Mouse (Mus musculus) liver, embryonic 12.5 days (tissue): ENCODE measurements around the gene Nfkbia. TPM values are rescaled to one million over a fixed set of nuclear protein-coding genes. Genes with fewer than 3 reads are reported as not detected.

Experiments used
- ATAC-seq: fragments of 200-750 bp; cut with Nextera tagmentation; 2 replicates; pipeline ENCODE4 v1.8.0; 2017; ENCODE audit warnings: moderate number of reproducible peaks, mild to moderate bottlenecking, moderate library complexity
- H3K27ac ChIP-seq: fragments of 300-500 bp; sonication (generic); 2 replicates; pipeline ENCODE4 v1.5.1; 2016; ENCODE audit warnings: mild to moderate bottlenecking
- H3K27me3 ChIP-seq: fragments of 300-500 bp; sonication (generic); replicated peaks from 2 replicates; pipeline ENCODE4 v1.6.1; 2016; ENCODE audit warnings: mild to moderate bottlenecking, moderate library complexity
- H3K36me3 ChIP-seq: fragments of 300-500 bp; sonication (generic); 2 replicates; pipeline ENCODE4 v1.6.1; 2016; ENCODE audit warnings: mild to moderate bottlenecking, moderate library complexity
- H3K4me1 ChIP-seq: fragments of 300-500 bp; sonication (generic); 2 replicates; pipeline ENCODE4 v1.6.1; 2016
- H3K4me2 ChIP-seq: fragments of 300-500 bp; sonication (generic); 2 replicates; pipeline ENCODE4 v1.6.1; 2016; ENCODE audit warnings: mild to moderate bottlenecking, moderate library complexity
- H3K4me3 ChIP-seq: fragments of 300-500 bp; sonication (generic); 2 replicates; pipeline ENCODE4 v1.5.1; 2016; ENCODE audit warnings: mild to moderate bottlenecking, moderate library complexity
- H3K9ac ChIP-seq: fragments of 300-500 bp; sonication (generic); 2 replicates; pipeline ENCODE4 v1.6.1; 2016; ENCODE audit warnings: mild to moderate bottlenecking, moderate library complexity
- H3K9me3 ChIP-seq: fragments of 300-500 bp; sonication (generic); replicated peaks from 2 replicates; pipeline ENCODE4 v1.6.1; 2016; ENCODE audit warnings: mild to moderate bottlenecking, moderate library complexity
- WGBS: fragments of 180-500 bp; shearing (Covaris S2); methylation state at CpG from one replicate; pipeline ENCODE4 v1.1.7; 2016; ENCODE audit not compliant: insufficient replicate concordance; 5-methylcytosine and 5-hydroxymethylcytosine counted together
- polyA plus RNA-seq: library from polyadenylated mRNA; unstranded; fragments of >200 nt; fragmentation: Nextera tagmentation; extraction: Ambion mirVana; gene quantifications from 2 replicates; pipeline ENCODE4 v1.2.1, GENCODE M21; 2016

The Nfkbia gene
- polyA plus RNA-seq, 1 experiment from 2014 or later, result 14.5 TPM

DNA sequence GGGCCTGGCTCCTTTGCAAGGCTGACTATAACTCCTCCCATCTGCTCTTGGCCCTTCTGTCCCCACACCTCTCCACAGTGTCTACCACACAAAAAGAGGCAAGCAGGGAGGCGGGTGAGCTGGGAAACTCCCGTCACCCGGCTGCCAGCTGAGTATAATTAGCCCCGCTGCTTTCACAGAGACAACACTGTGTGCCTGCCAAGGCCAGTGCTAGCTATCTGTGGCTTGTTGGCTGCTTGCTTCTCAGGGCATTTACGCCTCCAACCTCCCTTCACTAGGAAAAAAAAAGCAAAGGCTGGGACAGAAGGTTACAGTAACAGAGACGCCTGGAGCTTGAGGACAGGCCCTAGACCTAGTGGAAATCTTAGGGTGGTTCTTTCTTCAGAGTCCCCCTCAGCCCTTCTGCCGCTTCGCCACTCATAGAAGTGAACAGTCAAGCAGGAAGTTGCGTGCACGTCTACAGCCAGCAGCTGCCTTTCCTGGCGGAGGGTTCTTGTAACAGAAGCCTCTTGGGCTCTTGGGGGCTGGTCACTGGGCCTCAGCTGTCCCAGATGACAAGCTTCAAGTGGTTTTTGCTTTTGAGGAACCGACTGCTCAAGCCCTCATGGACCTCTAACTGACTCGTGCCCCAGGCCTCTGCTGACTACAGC lies 45.6 kb downstream of the Nfkbia start:
- WGBS, result 28% methylated on average over 13 of the region's 13 CpGs
- Histone ChIP-seq H3K4me3 (no peak overlapping the region), H3K9ac (no peak overlapping the region), H3K36me3 (no peaks in the 10 kb centered on the region), H3K4me1 (peaks cover 24% of the 10 kb centered on the region; the same call in 1 of the 2 replicates), H3K27me3 (no peaks in the 10 kb centered on the region), H3K27ac (peak overlapping the region; percentile 58), H3K4me2 (no peak overlapping the region), H3K9me3 (no peaks in the 10 kb centered on the region)
- peak; percentile 39; the same call in 1 of the 2 replicates for ATAC-seq

DNA sequence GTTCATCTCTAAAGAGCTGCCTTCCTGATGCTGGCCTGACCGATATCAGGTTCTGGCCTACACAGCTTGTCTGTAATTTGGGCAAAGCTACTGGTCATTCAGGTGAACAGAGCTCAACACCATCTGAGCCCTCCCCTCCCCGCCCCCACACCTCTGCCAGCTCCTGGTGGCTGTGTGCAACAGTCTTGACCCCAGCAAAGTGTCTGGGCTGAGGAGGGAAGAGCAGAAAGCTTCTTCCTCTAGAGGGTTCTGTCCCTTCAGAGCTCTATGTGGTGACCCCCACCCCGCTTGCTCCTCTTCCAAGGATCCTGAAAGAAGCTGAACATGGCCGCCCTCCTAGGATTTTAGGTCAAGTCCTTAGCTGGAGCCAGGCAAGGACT lies 46.1 kb downstream of the Nfkbia start:
- Histone ChIP-seq H3K27ac (peak overlapping the region; percentile 58), H3K27me3 (no peaks in the 10 kb centered on the region), H3K4me3 (no peak overlapping the region), H3K36me3 (no peaks in the 10 kb centered on the region), H3K4me1 (peaks cover 24% of the 10 kb centered on the region; the same call in 1 of the 2 replicates), H3K9me3 (no peaks in the 10 kb centered on the region), H3K4me2 (no peak overlapping the region), H3K9ac (no peak overlapping the region)
- 0 out of 2 replicates have a peak, but pooled peaks have one; percentile 2 for ATAC-seq
- WGBS, result 76% methylated on average over 4 of the region's 4 CpGs

DNA sequence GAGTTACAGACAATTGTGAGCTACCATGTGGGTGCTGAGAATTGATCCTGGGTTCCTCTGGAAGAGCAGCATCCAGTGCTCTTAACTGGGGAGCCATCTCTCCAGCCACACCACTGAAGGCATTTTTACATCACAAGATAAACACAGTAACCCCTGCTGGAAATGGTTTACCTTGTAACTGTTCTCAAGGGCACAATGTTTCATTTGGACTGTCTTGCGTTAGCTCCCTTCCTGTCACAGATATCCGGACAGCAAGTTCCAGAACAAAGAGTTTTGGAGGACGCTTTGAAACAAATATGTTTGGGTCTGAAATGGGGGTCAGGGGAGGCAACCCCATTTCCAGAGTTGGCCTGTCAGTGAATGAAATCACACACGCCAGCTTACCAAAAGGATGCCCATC lies 46.9 kb downstream of the Nfkbia start:
- Histone ChIP-seq H3K4me2 (no peak overlapping the region), H3K36me3 (no peaks in the 10 kb centered on the region), H3K4me3 (no peak overlapping the region), H3K27me3 (no peaks in the 10 kb centered on the region), H3K9me3 (no peaks in the 10 kb centered on the region), H3K27ac (no peak overlapping the region), H3K9ac (no peak overlapping the region), H3K4me1 (peaks cover 24% of the 10 kb centered on the region; the same call in 1 of the 2 replicates)
- WGBS, result 69% methylated on average over 4 of the region's 4 CpGs
- no peak for ATAC-seq

DNA sequence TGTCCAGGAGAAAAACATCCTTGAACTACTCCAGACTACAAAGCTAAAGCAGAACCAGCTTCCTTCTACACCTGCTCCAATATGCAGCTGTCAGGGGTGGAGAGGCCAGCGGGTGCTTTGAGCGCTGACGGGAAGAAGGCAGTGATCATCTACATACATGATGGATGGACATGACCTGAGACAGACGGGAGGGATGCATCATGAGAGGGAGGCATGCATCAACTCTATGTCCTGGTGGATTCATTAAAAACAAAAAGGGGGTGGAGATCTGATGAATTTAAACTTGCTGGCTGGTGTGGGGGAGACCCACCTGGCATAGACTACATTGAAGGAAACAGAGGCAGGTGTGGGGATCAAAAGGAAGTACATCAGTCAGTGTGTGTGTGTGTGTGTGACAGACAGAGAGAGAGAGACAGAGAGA lies 48.4 kb downstream of the Nfkbia start:
- no peak for ATAC-seq
- Histone ChIP-seq H3K27me3 (no peaks in the 10 kb centered on the region), H3K27ac (no peak overlapping the region), H3K36me3 (no peaks in the 10 kb centered on the region), H3K9ac (no peak overlapping the region), H3K4me3 (no peak overlapping the region), H3K4me1 (peaks cover 18% of the 10 kb centered on the region; the same call in 1 of the 2 replicates), H3K9me3 (no peaks in the 10 kb centered on the region), H3K4me2 (no peak overlapping the region)
- WGBS, result 71% methylated on average over 4 of the region's 4 CpGs

DNA sequence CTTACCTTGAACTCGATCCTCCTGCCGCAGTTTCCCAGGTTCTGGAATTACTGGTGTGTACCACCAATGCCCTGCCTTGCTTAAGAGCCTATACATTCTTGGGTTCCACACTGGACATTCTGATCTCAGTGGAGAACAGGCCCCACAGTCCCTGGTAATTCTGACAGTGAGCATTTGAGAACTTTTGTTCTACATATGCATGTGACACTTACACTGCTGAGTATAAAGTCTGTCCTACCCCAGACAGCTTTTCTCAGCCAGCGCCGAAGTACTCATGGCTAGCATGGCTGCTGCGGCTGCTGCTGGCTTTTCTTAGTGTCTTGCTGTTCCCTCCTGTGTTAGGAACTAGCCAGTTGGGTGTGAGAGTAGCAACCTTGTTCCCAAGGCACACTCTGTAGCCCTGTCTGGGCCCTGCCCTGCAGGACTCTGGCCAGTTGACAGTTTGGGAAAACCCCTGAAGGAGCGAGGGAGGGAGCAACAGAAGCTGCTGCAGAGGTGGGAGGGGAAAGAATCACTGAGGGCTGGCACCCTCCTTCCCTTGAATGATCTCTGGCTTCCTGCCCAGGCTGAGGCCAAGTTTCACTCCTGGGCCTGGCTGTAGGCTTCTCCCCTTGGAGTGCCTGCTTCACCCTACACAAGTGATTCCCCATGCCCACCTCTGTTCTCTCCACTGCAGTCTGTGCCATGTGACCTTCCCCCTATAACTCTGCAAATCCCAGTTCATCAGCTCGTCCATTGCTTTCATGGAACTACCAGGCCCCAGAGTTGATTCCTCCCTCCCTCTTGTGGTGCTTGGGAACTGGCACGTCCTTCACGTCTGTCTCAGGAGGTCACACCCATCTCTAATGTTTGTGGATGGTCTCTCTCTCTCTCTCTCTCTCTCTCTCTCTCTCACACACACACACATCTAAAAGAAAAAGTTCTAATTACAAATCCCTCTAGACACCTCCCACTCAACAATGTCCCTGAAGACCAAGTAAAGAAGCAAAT lies 49.3 kb downstream of the Nfkbia start:
- no peaks in the 10 kb centered on the region for H3K36me3 ChIP-seq
- H3K27me3 ChIP-seq, result no peaks in the 10 kb centered on the region
- no peak overlapping the region for H3K4me3 ChIP-seq
- no peaks in the 10 kb centered on the region for H3K9me3 ChIP-seq
- 57% methylated on average over 9 of the region's 9 CpGs for WGBS
- H3K4me2 ChIP-seq, result no peak overlapping the region
- H3K27ac ChIP-seq, result peak overlapping the region; percentile 38; the same call in 1 of the 2 replicates
- ATAC-seq, result no peak
- peaks cover 26% of the 10 kb centered on the region for H3K4me1 ChIP-seq
- no peak overlapping the region for H3K9ac ChIP-seq

DNA sequence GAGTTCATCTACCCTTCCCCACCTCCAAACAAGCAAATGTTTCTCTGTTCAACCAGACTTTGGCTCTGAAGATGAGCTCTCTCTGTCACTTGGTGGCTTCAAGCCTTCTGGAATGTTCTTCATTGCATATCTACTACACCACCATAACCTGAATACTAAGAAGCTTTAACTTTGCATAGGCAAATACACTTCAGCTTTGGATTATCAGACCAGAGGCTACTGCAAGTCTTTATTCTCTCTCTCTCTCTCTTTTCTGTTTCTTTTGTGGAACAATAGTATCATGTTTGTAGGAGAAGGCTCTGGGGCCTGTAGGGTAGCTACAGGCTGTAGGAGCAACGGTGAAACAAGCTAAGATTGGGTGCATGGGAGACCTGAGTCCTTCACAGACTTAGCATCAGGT lies 50.2 kb downstream of the Nfkbia start:
- no peaks in the 10 kb centered on the region for H3K9me3 ChIP-seq
- WGBS, result 64% methylated on average over 1 of the region's 1 CpGs
- no peak overlapping the region for H3K4me2 ChIP-seq
- H3K36me3 ChIP-seq, result no peaks in the 10 kb centered on the region
- H3K27ac ChIP-seq, result no peak overlapping the region
- no peaks in the 10 kb centered on the region for H3K27me3 ChIP-seq
- no peak for ATAC-seq
- H3K4me1 ChIP-seq, result peaks cover 28% of the 10 kb centered on the region
- no peak overlapping the region for H3K9ac ChIP-seq
- H3K4me3 ChIP-seq, result no peak overlapping the region

DNA sequence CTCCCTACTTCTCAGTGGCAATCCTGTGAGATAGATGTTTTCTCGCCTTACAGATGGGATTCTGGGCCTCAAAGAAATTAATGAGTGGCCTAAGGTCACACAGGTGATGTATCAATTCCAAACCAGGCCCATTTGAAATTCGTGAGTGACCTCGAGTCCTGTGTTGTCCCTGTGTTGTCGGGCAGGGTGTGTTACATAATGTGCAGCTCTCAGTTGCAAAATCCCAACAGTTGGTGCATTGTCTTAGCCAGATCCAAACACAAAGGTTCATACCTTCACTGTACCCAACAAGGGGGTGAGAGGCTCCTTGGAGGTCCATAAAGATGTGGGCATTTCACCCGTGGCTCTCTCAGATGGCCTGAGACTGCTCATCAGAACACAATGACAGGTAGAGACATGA lies 52.0 kb downstream of the Nfkbia start:
- ATAC-seq, result no peak
- H3K9me3 ChIP-seq, result no peaks in the 10 kb centered on the region
- WGBS, result 56% methylated on average over 5 of the region's 5 CpGs

More for the DNA sequence above, 52.0 kb downstream of the Nfkbia start:
- no peak overlapping the region for H3K9ac ChIP-seq
- H3K4me2 ChIP-seq, result no peak overlapping the region
- H3K4me3 ChIP-seq, result no peak overlapping the region
- no peak overlapping the region for H3K27ac ChIP-seq
- no peaks in the 10 kb centered on the region for H3K27me3 ChIP-seq
- peaks cover 32% of the 10 kb centered on the region for H3K4me1 ChIP-seq
- H3K36me3 ChIP-seq, result no peaks in the 10 kb centered on the region

Other genes starting within 250 kb of the Nfkbia start
- gene 1110008L16Rik, start 193.1 kb downstream of the Nfkbia start, polyA plus RNA-seq, result 12.4 and 13.4 TPM in 2 replicates
- 10.3 and 11.8 TPM in 2 replicates for gene Ppp2r3c, start 189.6 kb downstream of the Nfkbia start, polyA plus RNA-seq
- 282 and 290 TPM in 2 replicates for gene Psma6, start 108.4 kb downstream of the Nfkbia start, polyA plus RNA-seq
- not detected in 2 replicates for gene Aldoart2, start 72.6 kb upstream of the Nfkbia start, polyA plus RNA-seq
- gene Insm2, start 106.8 kb upstream of the Nfkbia start, polyA plus RNA-seq, result 0.10 TPM in 1 of 2 replicates, not detected in the other